Mouse (Mus musculus) liver, postnatal 0 days (tissue): ENCODE results near the gene Axl. TPM values are rescaled to one million over a fixed set of nuclear protein-coding genes. Genes with fewer than 3 reads are reported as not detected.

Experiments
- ATAC-seq: fragments of 200-750 bp; cut with Nextera tagmentation; 2 replicates; pipeline ENCODE4 v1.8.0; 2017; ENCODE audit warnings: mild to moderate bottlenecking, moderate library complexity
- DNase-seq: peaks from one replicate; pipeline ENCODE4 v3.0.0-alpha.2; 2016
- H3K27ac ChIP-seq: fragments of 300-500 bp; sonication (generic); 2 replicates; pipeline ENCODE4 v1.5.1; 2014; ENCODE audit warnings: antibody characterized with exemption, moderate library complexity, mild to moderate bottlenecking, low read depth
- H3K27me3 ChIP-seq: fragments of 300-500 bp; sonication (generic); 2 replicates; pipeline ENCODE4 v1.6.1; 2014; ENCODE audit warnings: low read length, control low read depth, mixed read lengths; ENCODE audit not compliant: insufficient read depth
- H3K36me3 ChIP-seq: fragments of 300-500 bp; sonication (generic); replicated peaks from 2 replicates; pipeline ENCODE4 v1.6.1; 2014; ENCODE audit warnings: mild to moderate bottlenecking, control low read depth, low read length, moderate library complexity, mixed read lengths; ENCODE audit not compliant: insufficient read depth
- H3K4me1 ChIP-seq: fragments of 300-500 bp; sonication (generic); 2 replicates; pipeline ENCODE4 v1.6.1; 2014; ENCODE audit warnings: antibody characterized with exemption, mild to moderate bottlenecking, control low read depth; ENCODE audit not compliant: insufficient read depth
- H3K4me2 ChIP-seq: fragments of 300-500 bp; sonication (generic); 2 replicates; pipeline ENCODE4 v1.6.1; 2014; ENCODE audit warnings: low read depth, mild to moderate bottlenecking, low read length, moderate library complexity, mixed read lengths
- H3K4me3 ChIP-seq: fragments of 300-500 bp; sonication (generic); 2 replicates; pipeline ENCODE4 v1.5.1; 2014; ENCODE audit warnings: low read depth, low read length
- H3K9ac ChIP-seq: fragments of 300-500 bp; sonication (generic); replicated peaks from 2 replicates; pipeline ENCODE4 v1.6.1; 2014; ENCODE audit warnings: mild to moderate bottlenecking, moderate library complexity
- H3K9me3 ChIP-seq: fragments of 300-500 bp; sonication (generic); 2 replicates; pipeline ENCODE4 v1.6.1; 2016; ENCODE audit warnings: mild to moderate bottlenecking, control low read depth, low read length, mixed read lengths
- CTCF ChIP-seq: sonication (generic); IDR thresholded peaks from 2 replicates; pipeline ENCODE4 v1.5.1; 2016; ENCODE audit warnings: antibody characterized with exemption, low read depth
- EP300 ChIP-seq: IDR thresholded peaks from 2 replicates; pipeline ENCODE4 v1.6.1; 2016; ENCODE audit warnings: antibody characterized with exemption, low read depth, mild to moderate bottlenecking
- WGBS: fragments of 180-500 bp; shearing (Covaris S2); extraction: QIAGEN DNeasy Blood & Tissue Kit; methylation state at CpG from one replicate; pipeline ENCODE4 v1.1.7; 2014; ENCODE audit not compliant: insufficient replicate concordance; 5-methylcytosine and 5-hydroxymethylcytosine counted together
- polyA plus RNA-seq: library from polyadenylated mRNA; unstranded; fragments of >200 nt; fragmentation: Nextera tagmentation; extraction: Ambion mirVana; gene quantifications from 2 replicates; pipeline ENCODE4 v1.2.1, GENCODE M21; 2015

The Axl gene
- polyA plus RNA-seq, 1 experiment from 2014 or later, result 26.6 TPM

- Histone ChIP-seq H3K9ac (no peak overlapping the region), H3K4me2 (no peak overlapping the region), H3K4me3 (no peak overlapping the region), H3K27me3 (no peaks in the 10 kb centered on the region), H3K4me1 (no peaks in the 10 kb centered on the region), H3K36me3 (no peaks in the 10 kb centered on the region), H3K27ac (peak overlapping the region; percentile 59; the same call in 1 of the 2 replicates), H3K9me3 (no peaks in the 10 kb centered on the region)
- 59% methylated on average over 5 of the region's 5 CpGs for WGBS
- DNase-seq (no peak), ATAC-seq (peak; percentile 19; the same call in 1 of the 2 replicates)
- no peak for TF ChIP-seq EP300
- TF ChIP-seq CTCF, result no peak
Measured at GRCm38 (mm10) chr7:25764221-25764620, 24.3 kb downstream of the Axl start.

GRCm38 (mm10) chr7:25763678-25764077 is 24.8 kb downstream of the Axl start:
- no peak for ATAC-seq
- peak overlapping the region; percentile 59; the same call in 1 of the 2 replicates for H3K27ac ChIP-seq
- WGBS, result 61% methylated on average over 11 of the region's 11 CpGs

GRCm38 (mm10) chr7:25761354-25761753 is 27.2 kb downstream of the Axl start:
- Histone ChIP-seq H3K9me3 (no peaks in the 10 kb centered on the region), H3K4me3 (no peak overlapping the region), H3K4me1 (no peaks in the 10 kb centered on the region), H3K9ac (no peak overlapping the region), H3K4me2 (no peak overlapping the region), H3K27me3 (no peaks in the 10 kb centered on the region), H3K27ac (no peak overlapping the region), H3K36me3 (no peaks in the 10 kb centered on the region)
- WGBS, result 82% methylated on average over 10 of the region's 10 CpGs
- DNase-seq (no peak), ATAC-seq (no peak)
- TF ChIP-seq CTCF, result no peak
- TF ChIP-seq EP300, result no peak

More at GRCm38 (mm10) chr7:25763678-25764077, 24.8 kb downstream of the Axl start:
- H3K9me3 ChIP-seq, result no peaks in the 10 kb centered on the region
- no peaks in the 10 kb centered on the region for H3K27me3 ChIP-seq
- H3K4me3 ChIP-seq, result no peak overlapping the region
- no peak overlapping the region for H3K9ac ChIP-seq
- no peak overlapping the region for H3K4me2 ChIP-seq
- no peak for DNase-seq
- no peaks in the 10 kb centered on the region for H3K36me3 ChIP-seq
- H3K4me1 ChIP-seq, result no peaks in the 10 kb centered on the region
- no peak for TF ChIP-seq CTCF
- no peak for TF ChIP-seq EP300

- Histone ChIP-seq H3K9ac (peak overlapping the region; percentile 66), H3K36me3 (peaks cover 9% of the 10 kb centered on the region), H3K27me3 (no peaks in the 10 kb centered on the region), H3K4me2 (peak overlapping the region; percentile 92), H3K4me1 (peaks cover 26% of the 10 kb centered on the region), H3K4me3 (peak overlapping the region; percentile 79), H3K9me3 (no peaks in the 10 kb centered on the region), H3K27ac (peak overlapping the region; percentile 98)
- DNase-seq (peak; percentile 91), ATAC-seq (peak; percentile 23)
- under 1% methylated on average over 18 of the region's 18 CpGs for WGBS
- TF ChIP-seq CTCF (peak; percentile 85), EP300 (no peak)
Measured at GRCm38 (mm10) chr7:25756011-25756410, 32.5 kb downstream of the Axl start.

GRCm38 (mm10) chr7:25755468-25755833 is 33.1 kb downstream of the Axl start:
- peak overlapping the region; percentile 92 for H3K4me2 ChIP-seq
- under 1% methylated on average over 15 of the region's 15 CpGs for WGBS
- TF ChIP-seq EP300 (peak; percentile 36; the same call in 1 of the 2 replicates), CTCF (no peak)
- DNase-seq (peak; percentile 77), ATAC-seq (peak; percentile 63)
- H3K9ac ChIP-seq, result peak overlapping the region; percentile 66
- peak overlapping the region; percentile 79 for H3K4me3 ChIP-seq
- H3K27me3 ChIP-seq, result no peaks in the 10 kb centered on the region
- H3K9me3 ChIP-seq, result no peaks in the 10 kb centered on the region
- H3K4me1 ChIP-seq, result peaks cover 28% of the 10 kb centered on the region
- H3K36me3 ChIP-seq, result peaks cover 15% of the 10 kb centered on the region
- H3K27ac ChIP-seq, result peak overlapping the region; percentile 98

GRCm38 (mm10) chr7:25754738-25755467 is 33.6 kb downstream of the Axl start, which contains the start of gene Hnrnpul1:
Gene Hnrnpul1, minus strand, starts transcription at chr7:25754757.
- Histone ChIP-seq H3K9ac (peak within 1 kb of the TSS; percentile 94), H3K27me3 (no peaks in the 10 kb centered on the region), H3K4me3 (peak within 1 kb of the TSS; percentile 79), H3K36me3 (peaks cover 19% of the 10 kb centered on the region), H3K4me2 (peak within 1 kb of the TSS; percentile 92), H3K4me1 (peaks cover 28% of the 10 kb centered on the region), H3K9me3 (no peaks in the 10 kb centered on the region), H3K27ac (peak within 1 kb of the TSS; percentile 98)
- ATAC-seq, result peak; percentile 86
- peak; percentile 64 for TF ChIP-seq CTCF
- TF ChIP-seq EP300, result peak; percentile 73
- under 1% methylated on average over 52 of the region's 55 CpGs for WGBS
- DNase-seq, result peak; percentile 98
